Mouse (Mus musculus): ENCODE data around the gene Gpx7.
A peak's percentile ranks its signal among the peaks of the same experiment; 100 is the strongest.
"Not testable (repeated sequence)": the region's sequence is repeated elsewhere in the genome, so short reads cannot be mapped to it uniquely, and the experiment has no call there.

Gene Gpx7

GRCm38 (mm10) chr4:108391124-108391523, 15.6 kb downstream of the Gpx7 start:
- DNase-seq (ENCODE audit: low spot score), result no peak

GRCm38 (mm10) chr4:108388741-108389140, 18.0 kb downstream of the Gpx7 start:
- no peak for DNase-seq (ENCODE audit: low spot score)

- peak; percentile 45 for DNase-seq (ENCODE audit: low spot score)
These were observed 19.0 kb downstream of the Gpx7 start for GRCm38 (mm10) chr4:108387681-108388253.

DNA sequence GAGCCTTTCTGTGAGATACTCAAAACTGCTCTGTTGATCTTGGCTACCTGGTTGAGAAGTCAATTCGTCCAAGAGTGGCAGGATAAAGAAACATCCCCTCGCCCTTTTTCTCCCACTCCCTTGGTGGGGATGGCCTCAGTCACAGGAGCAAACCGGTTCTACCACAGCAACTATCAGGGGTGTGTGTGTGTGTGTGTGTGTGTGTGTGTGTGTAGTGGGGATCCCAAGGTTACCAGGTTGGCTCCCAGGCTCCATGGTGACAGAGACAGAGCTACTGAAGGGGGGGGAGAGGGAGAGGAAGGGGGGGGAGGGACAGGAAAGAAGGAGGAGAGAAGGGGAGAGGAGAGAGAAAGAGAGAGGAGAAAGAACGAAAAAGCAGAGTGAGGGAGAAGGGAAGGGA, 19.7 kb downstream of the Gpx7 start:
- DNase-seq (ENCODE audit: low spot score), result no peak

- DNase-seq (ENCODE audit: low spot score), result no peak
These were observed 20.7 kb downstream of the Gpx7 start for GRCm38 (mm10) chr4:108386087-108386486.

- no peak for DNase-seq (ENCODE audit: low spot score)
These were observed 23.5 kb downstream of the Gpx7 start, which contains the start of gene Shisal2a for GRCm38 (mm10) chr4:108383183-108383714. Gene Shisal2a, minus strand, starts transcription at chr4:108383349.

DNA sequence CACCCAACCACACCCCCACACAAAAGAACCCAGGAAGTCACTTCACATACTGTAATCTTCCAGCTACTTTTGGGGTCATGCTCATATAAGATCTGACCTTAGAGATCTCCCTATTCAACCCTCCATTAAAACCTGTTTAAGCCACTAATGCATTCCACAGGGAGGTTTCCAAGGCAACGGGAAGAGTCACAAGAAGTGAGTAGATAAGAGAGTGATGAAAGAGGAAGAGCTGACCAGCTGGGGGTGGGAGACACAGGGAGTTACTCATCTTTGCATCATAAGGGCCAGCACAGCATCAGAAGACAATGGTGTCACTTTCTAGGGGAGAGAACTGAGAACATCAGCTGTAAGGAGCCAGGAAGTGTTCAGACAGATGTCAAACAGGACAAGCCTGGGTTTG, 26.6 kb downstream of the Gpx7 start:
- DNase-seq (ENCODE audit: low spot score), result no peak

DNA sequence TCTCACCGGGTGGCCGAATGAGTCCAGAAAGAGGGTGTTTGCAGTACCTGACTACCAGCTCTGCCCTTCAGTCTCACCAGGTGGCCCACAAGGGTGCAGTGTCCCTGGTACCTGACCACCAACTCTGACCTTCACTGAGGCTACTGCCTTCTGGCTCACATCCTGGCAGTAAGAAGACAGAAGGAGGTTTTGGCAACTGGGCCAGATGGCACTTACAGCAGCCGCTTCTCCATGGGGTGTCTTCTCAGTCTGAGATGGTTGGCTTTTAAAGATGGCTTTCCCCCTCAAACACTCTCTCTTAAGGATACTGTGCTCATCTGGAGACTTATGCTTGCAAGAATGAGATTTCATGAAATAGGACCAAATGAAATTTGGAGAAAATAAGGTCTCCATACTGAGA, 27.3 kb downstream of the Gpx7 start:
- no peak for DNase-seq (ENCODE audit: low spot score)

DNA sequence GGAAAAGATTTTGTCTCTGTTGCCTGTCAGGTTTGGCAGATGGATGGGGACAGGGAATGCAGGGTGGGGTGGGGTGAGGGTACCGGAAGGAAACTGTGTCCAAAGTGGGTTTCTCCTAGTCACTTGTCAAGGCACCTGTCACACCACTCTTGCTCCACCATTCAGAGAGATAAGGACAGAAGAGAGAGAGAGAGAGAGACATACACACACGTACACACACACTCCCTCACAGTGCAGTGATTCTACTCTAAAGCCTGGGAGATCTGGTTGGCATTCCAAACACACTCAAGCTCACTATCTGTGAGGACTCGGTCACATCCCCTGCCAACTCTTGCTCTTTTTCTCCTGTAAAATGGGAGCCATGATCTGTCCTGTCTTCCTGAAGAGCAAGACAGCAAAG, 34.6 kb downstream of the Gpx7 start:
- DNase-seq (ENCODE audit: low spot score), result no peak

DNA sequence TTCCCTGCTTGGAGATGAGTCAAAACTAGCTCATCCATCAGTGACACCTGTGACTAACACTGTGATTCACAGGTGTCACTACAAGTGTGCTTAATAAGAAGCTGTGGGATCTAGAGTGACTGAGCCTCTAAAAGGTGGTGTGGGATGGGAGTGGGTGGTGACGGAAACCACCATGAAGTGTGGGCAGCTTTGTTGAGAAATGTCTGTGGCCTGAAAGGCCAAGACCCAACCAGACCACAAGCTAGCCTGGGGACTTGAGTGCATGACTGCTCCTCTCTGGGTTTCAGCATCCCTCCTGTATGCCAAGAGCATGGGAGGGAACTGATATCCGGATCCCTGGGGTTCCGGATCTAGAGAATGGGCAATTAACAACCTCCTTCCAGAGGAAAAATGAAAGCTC, 35.3 kb downstream of the Gpx7 start:
- no peak for DNase-seq (ENCODE audit: low spot score)

DNA sequence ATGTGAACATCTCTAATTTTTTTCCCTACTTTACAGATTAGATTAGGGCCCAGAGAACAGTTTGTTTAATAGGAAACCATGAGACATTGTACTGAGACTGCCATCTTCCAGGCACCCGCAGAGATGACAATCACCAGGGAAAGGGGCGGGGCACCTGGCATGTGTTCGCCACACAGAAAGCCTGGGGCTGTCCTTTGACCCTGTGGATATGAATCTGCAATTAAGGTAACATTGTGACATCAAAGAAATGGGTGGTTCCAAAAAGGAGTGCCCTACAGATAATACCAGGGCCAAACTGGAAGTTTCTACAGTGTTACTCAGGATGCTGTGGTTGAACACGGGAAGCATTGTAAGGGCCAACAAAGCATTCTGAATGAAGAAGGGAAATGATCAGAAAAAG, 36.4 kb downstream of the Gpx7 start:
- DNase-seq (ENCODE audit: low spot score), result no peak

- DNase-seq (ENCODE audit: low spot score), result no peak
These were observed 37.5 kb downstream of the Gpx7 start for GRCm38 (mm10) chr4:108369254-108369653.

DNA sequence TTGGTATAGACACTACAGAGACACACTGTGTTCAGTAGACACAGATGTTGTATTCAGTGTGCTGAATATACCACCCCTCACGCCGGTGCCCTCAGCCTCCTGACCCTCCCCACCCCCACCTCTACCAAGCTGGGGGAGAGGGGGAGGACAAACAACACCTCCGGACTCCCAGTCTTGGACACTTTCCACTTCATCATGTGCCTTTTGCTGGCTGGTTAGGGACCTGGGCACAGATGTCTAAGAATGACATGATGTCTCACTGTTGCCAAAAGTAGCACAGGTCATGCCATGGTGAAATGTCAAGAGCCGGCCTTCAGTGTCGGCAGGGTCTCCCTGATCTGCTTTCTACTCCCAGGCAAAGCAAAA, 42.7 kb downstream of the Gpx7 start:
- DNase-seq (ENCODE audit: low spot score), result no peak

- no peak for DNase-seq (ENCODE audit: low spot score)
These were observed 43.2 kb downstream of the Gpx7 start for GRCm38 (mm10) chr4:108363355-108364110.

DNA sequence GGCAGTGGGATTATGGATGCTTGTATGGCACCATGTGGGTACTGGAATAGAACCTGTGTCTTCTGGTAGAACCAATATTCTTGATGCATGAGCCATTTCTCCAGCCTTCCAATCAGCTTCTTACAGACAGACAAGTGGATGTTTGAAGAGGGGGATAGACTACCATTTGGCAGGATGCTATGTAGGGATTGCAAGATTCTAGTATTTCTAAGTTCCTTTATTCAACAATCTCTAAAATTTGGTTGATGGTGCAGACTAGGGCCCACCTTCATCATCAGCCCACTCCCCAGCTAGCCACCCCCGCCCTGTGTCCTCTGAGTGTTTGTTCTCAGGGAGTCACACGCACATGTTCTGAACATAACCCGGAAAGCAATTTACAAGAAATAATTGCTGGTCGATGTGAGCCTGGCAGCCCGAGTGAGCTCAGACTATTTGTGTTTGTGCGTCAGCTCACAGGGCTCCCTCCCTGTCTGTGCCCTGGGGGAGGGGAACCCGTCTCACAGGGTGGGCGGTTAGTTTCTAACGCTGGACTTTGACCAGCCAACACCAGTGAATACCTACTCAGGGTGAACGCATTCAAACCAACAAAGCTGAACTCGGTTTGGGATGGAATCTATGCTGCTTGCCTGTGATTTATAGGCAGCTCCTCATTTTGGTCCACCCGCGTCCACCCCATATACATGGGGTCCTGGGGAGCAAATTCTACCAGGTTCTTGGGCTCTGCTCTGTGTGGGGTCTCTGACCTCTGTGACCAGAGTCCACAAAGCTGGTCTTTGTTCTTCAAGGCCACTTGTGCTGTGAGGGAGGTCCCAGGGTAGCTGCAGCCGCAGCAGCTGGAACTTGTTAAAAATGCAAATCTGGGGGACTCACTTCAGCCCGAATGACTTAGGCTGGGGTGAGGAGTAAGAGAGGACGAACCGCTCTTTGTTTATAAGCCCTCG, 44.2 kb downstream of the Gpx7 start:
- no peak for DNase-seq (ENCODE audit: low spot score)

DNA sequence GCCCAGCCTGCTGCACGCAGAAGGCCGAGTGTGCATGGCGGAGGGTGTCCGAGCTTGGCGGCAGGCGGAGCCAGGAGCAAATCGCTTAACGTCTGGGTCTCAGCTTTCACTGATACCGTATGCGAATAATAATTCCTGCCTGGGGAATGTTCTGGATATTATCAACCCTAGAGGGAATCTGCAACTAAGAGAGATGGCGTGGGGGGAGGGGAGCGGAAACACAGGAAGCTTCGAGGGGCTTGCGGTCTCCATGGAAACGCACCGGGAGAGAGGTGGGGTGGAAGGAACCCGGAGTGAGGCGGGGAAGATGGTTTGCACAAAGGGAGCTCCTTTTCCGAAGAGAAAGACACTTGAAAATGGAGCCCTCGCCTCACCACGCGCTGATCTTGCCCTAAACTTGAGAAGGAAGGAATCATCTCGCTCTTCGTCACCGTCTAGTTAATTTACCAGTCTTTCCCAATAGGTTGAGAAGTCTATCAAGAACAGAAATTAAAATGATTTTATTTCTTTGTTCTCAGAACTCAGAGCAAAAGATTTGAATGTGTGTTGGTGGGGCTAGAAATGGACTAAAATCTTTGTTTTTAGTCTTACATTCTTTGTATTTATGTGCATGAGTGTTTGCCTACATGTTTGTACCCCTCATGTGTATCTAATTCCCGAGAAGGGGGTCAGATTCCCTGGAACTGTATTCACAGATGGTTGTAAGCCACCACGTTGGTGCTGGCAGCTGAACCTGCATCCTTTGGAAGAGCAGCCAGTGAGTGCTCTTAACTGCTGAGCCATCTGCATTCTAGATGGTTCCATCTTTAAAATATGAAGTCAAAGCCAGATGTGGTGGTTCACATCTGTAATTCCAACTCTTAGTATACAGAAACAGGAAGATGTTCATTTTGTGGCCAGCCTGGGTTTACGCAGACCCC, 46.4 kb downstream of the Gpx7 start:
- DNase-seq (ENCODE audit: low spot score), result no peak

- no peak for DNase-seq (ENCODE audit: low spot score)
These were observed 48.3 kb downstream of the Gpx7 start for GRCm38 (mm10) chr4:108358498-108358897.

DNA sequence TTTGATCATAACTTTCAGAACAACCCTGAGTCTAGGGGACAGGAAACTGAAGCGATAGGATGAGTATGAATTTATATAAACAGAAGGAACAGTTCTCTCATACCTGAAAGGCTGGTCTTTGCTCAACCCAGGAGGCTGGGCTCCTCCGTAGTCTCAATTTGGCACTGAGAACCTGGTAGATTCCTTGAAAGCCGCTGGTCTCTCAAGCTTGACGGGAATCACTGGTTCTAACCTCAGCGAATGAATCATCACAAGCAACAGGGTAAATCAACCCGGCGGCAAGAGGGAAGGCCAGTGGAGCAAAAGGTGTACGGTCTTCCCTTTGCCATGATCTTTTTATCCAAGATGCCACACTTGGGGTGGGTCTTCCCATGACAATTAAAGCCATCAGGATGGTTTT, 49.3 kb downstream of the Gpx7 start:
- DNase-seq (ENCODE audit: low spot score), result no peak

DNA sequence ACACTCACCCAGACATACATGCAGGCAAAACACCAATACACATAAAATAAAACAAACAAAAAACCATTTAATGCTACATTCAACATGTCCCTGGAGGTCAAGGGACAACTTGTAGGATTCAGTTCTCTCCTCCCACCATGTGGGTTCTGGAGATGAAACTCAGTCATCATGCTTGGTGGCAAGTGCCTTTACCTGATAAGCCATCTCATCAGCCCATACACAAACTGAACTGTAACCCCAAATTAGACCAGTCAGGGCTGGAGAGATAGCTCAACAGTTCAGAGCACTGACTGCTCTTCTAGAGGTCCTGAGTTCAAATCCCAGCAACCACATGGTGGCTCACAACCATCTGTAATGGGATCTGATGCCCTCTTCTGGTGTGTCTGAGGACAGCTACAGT, 53.2 kb downstream of the Gpx7 start:
- DNase-seq (ENCODE audit: low spot score), result not testable (repeated sequence)

DNA sequence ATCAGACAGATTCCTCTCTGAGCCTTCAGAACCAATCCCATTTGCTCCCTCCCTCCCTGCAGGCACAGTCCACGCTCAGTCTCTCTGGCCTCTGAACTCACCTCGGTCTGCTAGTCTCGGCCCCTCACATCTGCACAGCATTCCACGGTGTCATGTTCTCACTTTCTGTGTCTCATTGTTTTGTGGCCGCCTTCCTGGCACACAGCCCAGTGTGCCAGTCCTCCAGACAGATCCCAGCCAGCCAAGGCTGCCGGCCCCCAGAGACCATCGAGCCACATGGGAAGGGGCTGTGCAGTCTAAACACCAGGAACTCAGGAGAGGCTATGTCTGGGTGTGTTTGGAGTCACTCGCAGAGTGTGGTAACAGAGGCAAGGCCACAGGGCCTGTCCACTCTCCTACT, 55.9 kb downstream of the Gpx7 start:
- no peak for DNase-seq (ENCODE audit: low spot score)

Data from ovary, postnatal 10 days (tissue).